Mouse (Mus musculus): ENCODE measurements around the gene Smim13.

The Smim13 gene

GRCm38 (mm10) chr13:41283256-41283655 lies 33.6 kb downstream of the Smim13 start:
- DNase-seq (ENCODE audit: low spot score in 2 of 2) = peak; percentile 19 to 44

DNA sequence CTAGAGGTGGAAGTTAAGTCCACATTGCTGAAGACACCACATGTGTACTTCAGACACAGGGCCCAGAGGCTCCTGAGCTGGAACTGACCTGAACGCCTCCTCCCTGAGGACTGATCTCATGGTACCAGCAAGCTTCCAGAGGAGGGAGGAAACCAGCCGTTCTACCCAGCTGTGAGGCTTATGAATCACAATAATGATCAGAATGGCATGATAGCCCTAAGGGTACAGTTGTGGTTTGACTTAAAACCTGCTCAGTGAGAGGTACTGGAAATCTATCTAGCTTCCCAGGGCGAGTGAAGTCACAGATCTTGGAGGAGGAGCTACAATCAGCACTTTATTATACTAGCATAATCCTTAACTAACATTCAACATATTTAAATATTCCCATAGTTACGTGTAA lies 35.8 kb downstream of the Smim13 start:
- no peak for DNase-seq (ENCODE audit: low spot score in 2 of 2)

DNA sequence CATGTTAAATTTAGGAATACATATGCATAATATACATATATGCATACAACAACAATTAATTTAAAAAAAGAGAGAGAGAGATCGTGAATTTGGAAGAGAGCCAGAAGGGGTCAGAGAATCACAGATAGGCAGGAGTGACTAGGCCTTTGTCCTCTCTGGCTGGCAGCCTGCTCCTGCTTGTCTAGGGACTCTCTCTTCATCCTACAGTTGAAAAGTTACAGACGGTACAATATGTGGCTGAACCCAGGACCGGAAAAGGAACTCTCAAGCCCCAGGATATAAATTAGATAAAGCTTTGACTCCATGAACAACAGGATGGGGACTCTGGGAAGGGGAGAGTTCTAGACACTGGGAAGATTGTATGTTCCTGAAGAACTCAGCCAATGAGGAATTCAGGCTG lies 36.6 kb downstream of the Smim13 start:
- DNase-seq (ENCODE audit: low spot score in 2 of 2) = no peak

DNA sequence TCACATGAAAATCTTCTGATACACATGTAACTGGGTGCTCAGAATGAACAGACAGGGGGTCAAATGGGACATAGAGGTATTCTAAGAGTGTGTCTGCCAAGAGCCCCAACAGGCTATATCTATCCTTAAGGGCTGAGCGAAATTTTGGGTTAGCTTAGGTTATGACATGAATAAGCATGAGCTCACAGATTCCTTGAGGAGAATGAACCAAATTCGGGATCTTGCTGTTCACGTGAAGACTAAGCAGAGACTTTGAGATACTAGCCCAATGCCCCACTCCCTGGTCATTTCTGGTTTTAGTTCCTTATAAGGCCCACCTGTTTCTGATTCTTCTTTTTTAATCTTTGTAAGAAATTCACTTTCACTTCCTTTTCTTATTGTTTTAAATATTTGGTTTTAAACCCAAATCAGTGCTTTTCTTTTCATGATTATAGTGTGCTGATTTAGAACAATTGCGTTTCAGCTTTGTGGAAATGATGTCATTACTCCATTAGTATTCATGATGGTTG lies 41.9 kb downstream of the Smim13 start:
- no peak for DNase-seq (ENCODE audit: low spot score in 2 of 2)

DNA sequence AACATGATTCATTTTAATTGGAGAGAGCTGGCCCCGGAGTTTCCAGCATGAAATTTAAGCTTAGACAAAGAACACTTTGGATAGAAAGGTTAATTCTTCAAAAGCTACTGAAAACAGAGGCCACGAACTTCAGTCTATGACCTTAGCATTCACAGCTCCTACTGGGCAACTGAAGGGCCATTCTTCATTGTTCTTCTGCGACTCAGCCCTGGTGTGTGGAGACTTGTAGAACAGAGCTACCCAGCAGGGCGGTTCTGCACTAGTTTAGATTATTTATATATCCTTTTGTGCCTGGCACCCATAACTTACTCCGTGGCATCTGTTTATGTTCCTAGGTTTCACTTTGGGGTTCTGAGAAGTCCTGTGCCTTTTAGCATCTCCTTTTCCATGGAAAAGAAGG lies 44.0 kb downstream of the Smim13 start:
- no peak for DNase-seq (ENCODE audit: low spot score in 2 of 2)

- DNase-seq (ENCODE audit: low spot score in 2 of 2) = no peak
These were observed 46.2 kb downstream of the Smim13 start for GRCm38 (mm10) chr13:41295886-41296285.

GRCm38 (mm10) chr13:41296396-41296795 lies 46.8 kb downstream of the Smim13 start:
- DNase-seq (ENCODE audit: low spot score in 2 of 2) = no peak

DNA sequence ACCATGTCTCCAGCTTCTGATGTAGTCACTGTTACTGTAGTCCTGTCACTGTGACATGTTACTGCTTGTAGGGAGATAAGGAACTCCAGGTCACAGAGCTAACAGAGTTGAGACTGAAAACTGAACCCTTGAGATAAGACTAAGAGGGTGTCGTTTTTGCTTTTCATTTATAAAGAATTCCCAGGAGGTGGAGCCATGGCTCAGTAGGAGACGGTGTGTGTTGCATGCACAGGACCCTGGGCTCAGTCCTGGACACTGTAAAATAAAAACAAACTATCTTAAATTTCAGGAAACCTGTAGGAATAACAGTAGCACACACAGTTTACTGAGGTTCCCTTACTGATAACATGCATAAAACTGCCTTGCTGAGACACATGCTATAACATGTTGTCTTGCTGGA lies 48.9 kb downstream of the Smim13 start:
- DNase-seq (ENCODE audit: low spot score in 2 of 2) = no peak

- no peak for DNase-seq (ENCODE audit: low spot score in 2 of 2)
These were observed 49.4 kb downstream of the Smim13 start for GRCm38 (mm10) chr13:41298996-41299395.

GRCm38 (mm10) chr13:41300037-41300436 lies 50.4 kb downstream of the Smim13 start:
- no peak for DNase-seq (ENCODE audit: low spot score in 2 of 2)

GRCm38 (mm10) chr13:41302716-41303115 lies 53.1 kb downstream of the Smim13 start:
- DNase-seq (ENCODE audit: low spot score in 2 of 2) = peak; percentile 39 to 73

- no peak for DNase-seq (ENCODE audit: low spot score in 2 of 2)
These were observed 71.1 kb downstream of the Smim13 start for GRCm38 (mm10) chr13:41320749-41321148.

DNA sequence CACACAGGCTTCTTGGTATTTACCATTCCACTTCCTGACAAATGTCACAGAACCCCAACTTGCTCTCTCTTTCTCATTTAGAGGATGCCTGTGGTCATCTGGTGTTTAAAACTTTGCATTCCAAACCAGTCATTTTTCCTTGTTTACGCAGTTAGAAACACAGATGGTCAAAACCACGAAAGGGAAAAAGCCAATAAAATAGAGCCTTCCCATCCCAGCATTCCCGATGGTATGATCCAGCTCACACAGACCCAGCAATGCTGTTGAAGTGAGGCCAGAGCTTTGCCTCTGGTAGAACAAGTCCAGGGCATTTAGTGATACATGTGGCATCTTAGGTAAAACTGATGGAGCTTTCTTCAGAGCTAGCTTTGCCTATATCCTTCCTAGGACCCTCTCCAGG lies 71.8 kb downstream of the Smim13 start:
- DNase-seq (ENCODE audit: low spot score in 2 of 2) = no peak

- DNase-seq (ENCODE audit: low spot score in 2 of 2) = no peak
These were observed 75.0 kb downstream of the Smim13 start for GRCm38 (mm10) chr13:41324631-41325030.

DNA sequence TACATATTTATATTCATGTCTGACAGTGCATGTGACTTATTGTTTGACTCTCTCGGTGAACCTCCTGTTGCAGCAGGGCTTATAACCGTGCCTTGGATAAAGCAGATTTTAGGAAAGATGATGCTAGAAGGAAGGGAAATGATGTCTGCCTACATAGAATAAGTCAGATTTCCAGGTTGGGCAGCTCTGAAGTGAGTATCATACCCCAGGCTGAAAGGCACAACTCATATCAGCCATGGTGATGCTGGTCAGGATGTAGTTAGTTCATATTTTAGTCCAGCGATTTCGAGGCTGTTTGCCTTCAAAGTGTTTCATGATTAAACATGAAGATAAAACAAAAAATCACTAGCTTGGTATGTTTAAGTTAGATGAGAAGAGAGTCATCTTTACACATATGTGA lies 75.7 kb downstream of the Smim13 start:
- no peak for DNase-seq (ENCODE audit: low spot score in 2 of 2)

DNA sequence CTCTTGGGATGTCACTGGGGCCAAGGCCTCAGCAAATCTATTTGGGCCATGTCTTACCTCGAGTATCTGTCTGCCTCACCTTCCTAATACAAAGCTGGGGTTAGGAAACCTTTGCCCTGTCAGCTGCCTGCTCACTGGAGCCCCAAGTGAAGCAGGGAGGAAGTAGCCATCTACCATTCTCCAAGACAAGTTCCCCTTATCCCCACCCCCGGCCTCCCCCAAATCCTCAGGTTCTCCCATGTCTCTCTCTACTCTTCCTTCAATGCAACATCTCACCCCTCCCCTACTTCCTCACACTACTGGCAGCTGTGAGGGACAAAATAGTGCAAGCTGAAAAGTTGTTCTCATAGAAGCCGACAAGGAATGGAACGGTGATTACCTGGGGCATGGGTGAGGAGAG lies 76.5 kb downstream of the Smim13 start:
- DNase-seq (ENCODE audit: low spot score in 2 of 2) = no peak

All from frontal cortex, postnatal 10 days (tissue).